Comparison of ENCODE assay signal across 13 mouse cellular contexts in genomic region chr2:33234848-33235247, GRCm38 (mm10). TPM values are rescaled to one million over a fixed set of nuclear protein-coding genes. Genes with fewer than 3 reads are reported as not detected.
DNase-seq lines count a peak whose midpoint lies in the region; ATAC-seq and TF ChIP-seq lines count a peak whose summit lies in the region.
"Had no signal": no experiment of that assay in that cellular context is flagged by ENCODE, and none has a peak within 500 bp of the region (broad histone marks: within the 10 kb centered on the region; RNA-seq: fewer than 3 reads in every experiment).

No protein-coding gene starts in this region.

- ATAC-seq in megakaryocyte-erythroid progenitor cell, adult 5-6 weeks (replicated peaks; ENCODE audit: low FRiP score, low TSS enrichment, poor library complexity, severe bottlenecking), result no peak
- ATAC-seq: intestine, embryonic 15.5 days had no signal

- TF ChIP-seq CTCF in heart, adult 2 months (IDR thresholded peaks at IDR 0.05), result peak; percentile 61
- no peak for TF ChIP-seq CTCF in thymus, adult 2 months (IDR thresholded peaks at IDR 0.05; ENCODE audit: borderline replicate concordance, control insufficient read depth, extremely low read depth, insufficient read depth, low read length, poor library complexity)

- intact Hi-C loops in heart, adult 2 months (cut with DNase I), result no loop called here

- H3K79me2 ChIP-seq in heart, adult 2 months (replicated peaks; ENCODE audit: control insufficient read depth, insufficient read depth, low read length), result no peaks in the 10 kb centered on the region

- 74% methylated on average over 4 of the region's 4 CpGs for WGBS in heart, adult 2 months
- 93% methylated on average over 4 of the region's 4 CpGs for WGBS in thymus, adult 2 months

- no peak overlapping the region for H3K9ac ChIP-seq in heart, adult 2 months (ENCODE audit: low read depth, low read length)
- H3K9ac ChIP-seq: intestine, embryonic 15.5 days; limb, embryonic 12.5 days had no signal

- H3K4me3 ChIP-seq in heart, adult 2 months, result no peak overlapping the region
- H3K4me3 ChIP-seq in thymus, adult 2 months (ENCODE audit: control insufficient read depth, insufficient read depth, low read length), result no peak overlapping the region
- H3K4me3 ChIP-seq: intestine, embryonic 15.5 days; limb, embryonic 12.5 days had no signal

- peaks cover 14% of the 10 kb centered on the region for H3K4me1 ChIP-seq in heart, adult 2 months (ENCODE audit: control insufficient read depth, insufficient read depth, low read length)
- H3K4me1 ChIP-seq in thymus, adult 2 months (replicated peaks; ENCODE audit: control insufficient read depth, insufficient read depth, low read length), result no peaks in the 10 kb centered on the region
- H3K4me1 ChIP-seq: intestine, embryonic 15.5 days had no signal

- no peak for TF ChIP-seq POLR2A in heart, adult 2 months (IDR thresholded peaks at IDR 0.05; ENCODE audit: insufficient read depth, low read depth, low read length)
- no peak for TF ChIP-seq POLR2A in thymus, adult 2 months (IDR thresholded peaks at IDR 0.05; ENCODE audit: control insufficient read depth, extremely low read depth, insufficient read depth, low read length, poor library complexity)

- no peaks in the 10 kb centered on the region for H3K27me3 ChIP-seq in heart, adult 2 months (ENCODE audit: control insufficient read depth, insufficient read depth, low read length)
- H3K27me3 ChIP-seq in thymus, adult 2 months (ENCODE audit: control insufficient read depth, insufficient read depth, low read length), result no peaks in the 10 kb centered on the region
- H3K27me3 ChIP-seq: intestine, embryonic 15.5 days; limb, embryonic 12.5 days had no signal

- peak; percentile 73 for TF ChIP-seq EP300 in heart, adult 2 months (IDR thresholded peaks at IDR 0.05; ENCODE audit: insufficient read depth, low read depth, low read length)

- peak overlapping the region; percentile 5; the same call in 1 of the 2 replicates for H3K27ac ChIP-seq in heart, adult 2 months
- no peak overlapping the region for H3K27ac ChIP-seq in thymus, adult 2 months (ENCODE audit: control insufficient read depth, insufficient read depth, low read length)
- H3K27ac ChIP-seq: intestine, embryonic 15.5 days had no signal

- DNase-seq in heart, adult 2 months, result peak in 1 of 2 experiments; percentile 40
- no peak for DNase-seq in heart, adult 11 months
- peak; percentile 34 for DNase-seq in layer of hippocampus, adult 9-11 months
- no peak for DNase-seq in layer of hippocampus, adult 9-10 months (ENCODE audit: low spot score)
- peak; percentile 37 for DNase-seq in MN1 (ENCODE audit: low spot score)
- DNase-seq in cerebellum, postnatal 14 days, result peak; percentile 45 to 49
- no peak for DNase-seq in thymus, adult 2 months
- DNase-seq: adrenal gland, postnatal 14 days; gastrocnemius, postnatal 36 days; lung, postnatal 10 days had no signal

- no peaks in the 10 kb centered on the region for H3K36me3 ChIP-seq in heart, adult 2 months (ENCODE audit: control insufficient read depth, insufficient read depth, low read length)
- H3K36me3 ChIP-seq in thymus, adult 2 months (ENCODE audit: control insufficient read depth, insufficient read depth, low read length), result no peaks in the 10 kb centered on the region
- H3K36me3 ChIP-seq: intestine, embryonic 15.5 days had no signal

RNA-seq across cellular contexts. Expression of gene Angptl2, which starts 19.0 kb away (rescaled TPM):
- total RNA-seq in heart, adult 2 months (2021), result 10 to 100 TPM; 45.3 to 46.2 TPM
- 91.4 and 128 TPM in 2 replicates for polyA plus RNA-seq in heart, adult 2 months (2012; rRNA removed)
- polyA plus RNA-seq in thymus, adult 2 months (2012; rRNA removed), result 61.1 and 64.5 TPM in 2 replicates
- not detected in 2 replicates for total RNA-seq in megakaryocyte-erythroid progenitor cell, adult 5-6 weeks (2014; fragmentation: Nextera tagmentation)
- 0.72 and 0.89 TPM in 2 replicates for total RNA-seq in megakaryocyte-erythroid progenitor cell, adult 5-6 weeks (2017)

Comparison
In these comparisons a context has a peak if more than half of its experiments do, and no peak if none do; other contexts are left out.
1. DNase-seq: peak in layer of hippocampus, adult 9-11 months (single experiment), MN1 (single experiment) and cerebellum, postnatal 14 days (2 of 2); none in heart, adult 11 months (single experiment), layer of hippocampus, adult 9-10 months (single experiment) and thymus, adult 2 months (single experiment).
2. RNA of gene Angptl2, which starts 19.0 kb away (total RNA-seq): 45.3 to 46.2 TPM in heart, adult 2 months; 0.72 to 0.89 TPM in megakaryocyte-erythroid progenitor cell, adult 5-6 weeks; every median in the first group is over 10 times any median in the second.